Mouse (Mus musculus) cerebellum, postnatal 10 days (tissue): Measurements from ENCODE around the gene Lipe.
A peak's percentile ranks its signal among the peaks of the same experiment; 100 is the strongest.
"Not testable (repeated sequence)": the region's sequence is repeated elsewhere in the genome, so short reads cannot be mapped to it uniquely, and the experiment has no call there.

ENCODE experiments used
- DNase-seq, 2 experiments: peaks; one replicate each; pipeline ENCODE4 v3.0.0; 2021; ENCODE audit warnings: mixed read lengths in 2 of 2

Gene Lipe

DNA sequence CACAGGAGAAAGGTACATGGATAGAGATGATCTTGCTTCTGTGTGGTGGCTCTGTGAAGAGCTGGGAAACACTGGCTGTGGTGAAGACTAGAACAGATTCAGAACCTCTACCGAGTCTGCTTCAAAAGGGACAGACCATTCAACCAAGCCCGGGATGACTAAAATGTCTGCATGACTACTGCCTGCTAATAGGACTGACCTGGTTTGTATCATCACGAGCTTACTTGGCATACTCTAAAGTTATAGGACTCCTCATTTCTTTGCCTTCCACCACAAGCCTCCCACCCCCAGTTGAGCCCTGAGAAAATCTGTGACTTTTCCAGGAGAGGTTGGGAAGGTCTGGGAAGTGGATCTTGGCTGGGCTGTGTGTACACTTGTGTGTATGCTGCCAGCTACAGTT lies 13.4 kb upstream of the Lipe start:
- no peak for DNase-seq

DNA sequence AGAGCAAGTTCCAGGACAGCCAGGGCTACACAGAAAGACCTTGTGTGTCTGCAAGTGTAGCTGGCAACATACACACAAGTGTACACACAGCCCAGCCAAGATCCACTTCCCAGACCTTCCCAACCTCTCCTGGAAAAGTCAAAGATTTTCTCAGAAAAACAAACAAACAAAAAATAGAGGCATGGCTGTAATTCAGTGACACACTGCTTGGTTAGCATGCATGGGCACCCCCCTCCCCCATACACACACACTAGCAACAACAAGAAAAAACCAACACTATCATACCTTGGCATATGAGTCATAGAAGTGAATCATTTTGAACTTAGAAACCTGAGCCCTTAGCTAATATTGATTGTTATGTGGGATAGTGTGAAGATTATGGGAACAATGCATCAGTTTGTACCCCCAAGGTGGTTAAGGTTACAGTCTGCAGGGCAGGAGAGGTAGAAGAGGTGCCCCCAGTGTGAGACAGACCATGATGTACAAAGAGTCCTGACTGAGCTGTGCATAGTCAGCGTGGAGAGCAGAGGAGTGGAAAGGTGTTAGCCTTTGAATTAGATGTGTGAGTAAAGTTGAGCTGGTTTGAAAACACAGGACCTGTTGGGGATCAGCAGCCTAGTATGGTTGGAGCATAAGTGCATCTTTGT lies 12.6 kb upstream of the Lipe start:
- no peak for DNase-seq

DNA sequence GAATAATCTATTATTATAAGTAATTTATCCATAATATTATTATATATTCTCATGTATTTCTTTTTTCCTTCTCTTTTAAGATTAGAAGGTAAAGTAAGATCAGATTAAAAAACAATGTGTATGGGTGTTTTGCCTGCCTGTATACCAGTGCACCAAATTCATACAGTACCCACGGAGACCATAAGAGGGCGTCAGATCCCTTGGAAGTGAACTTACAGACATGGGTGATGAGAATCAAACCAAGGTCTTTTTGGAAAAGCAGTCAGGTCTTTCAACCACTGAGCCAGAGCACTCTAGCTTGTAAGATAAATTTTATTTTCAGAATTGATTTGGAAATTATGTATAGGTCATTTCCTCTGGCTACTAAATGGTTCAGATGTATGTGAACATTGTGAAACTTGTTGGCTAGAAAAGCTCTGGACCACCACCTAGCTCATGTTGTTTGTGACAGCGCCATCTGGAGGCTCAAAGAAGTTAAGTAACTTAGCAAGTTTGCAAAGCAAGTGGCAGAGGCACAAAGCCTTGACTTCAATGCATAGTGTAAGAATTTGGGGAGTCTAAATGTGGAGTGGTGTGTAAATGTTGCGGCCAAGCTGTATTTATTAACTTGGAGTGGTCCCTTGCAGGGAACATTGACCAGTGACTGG lies 10.7 kb upstream of the Lipe start:
- peak; percentile 41 to 55 for DNase-seq

DNA sequence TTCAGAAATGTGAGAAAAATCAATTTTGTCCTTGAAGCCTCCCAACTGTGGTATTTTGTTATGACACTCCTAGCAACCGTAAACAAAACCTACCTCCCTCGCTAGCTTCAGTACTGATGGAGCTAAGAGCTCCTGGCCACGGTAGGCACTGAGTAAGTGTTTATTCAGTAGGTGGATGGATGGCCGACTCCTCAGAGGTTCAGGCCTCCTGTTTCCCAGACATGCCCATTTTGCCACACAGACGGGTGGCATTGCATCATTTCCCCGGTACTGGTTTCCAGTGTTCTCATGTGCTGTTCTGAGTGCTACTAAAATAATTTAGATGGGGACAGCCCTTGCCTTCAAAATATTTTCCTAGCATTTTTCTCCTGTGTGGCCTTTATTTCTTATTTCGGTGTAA lies 8.0 kb upstream of the Lipe start:
- no peak for DNase-seq

DNA sequence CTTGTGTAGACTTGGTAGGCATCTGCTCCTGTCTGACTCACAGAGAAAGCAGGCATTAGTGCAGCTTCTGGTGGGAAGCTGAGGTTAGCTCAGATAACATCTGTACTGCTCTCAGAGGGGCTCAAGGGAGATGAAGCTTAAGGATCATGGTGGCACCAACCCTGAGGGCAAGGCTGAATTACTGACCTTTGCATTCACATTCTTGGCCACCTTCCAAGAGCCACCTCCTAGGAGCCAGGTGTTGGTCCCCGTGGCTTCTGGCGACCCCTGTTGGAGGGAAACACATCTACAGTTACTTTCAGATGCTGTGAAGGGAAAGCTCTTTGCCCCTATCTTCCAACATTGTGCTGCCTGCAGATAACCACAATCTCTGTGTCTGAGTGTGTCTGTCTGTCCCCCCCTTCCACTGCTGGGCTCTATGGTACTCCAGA lies 4.2 kb upstream of the Lipe start:
- peak; percentile 57 to 68 for DNase-seq

DNA sequence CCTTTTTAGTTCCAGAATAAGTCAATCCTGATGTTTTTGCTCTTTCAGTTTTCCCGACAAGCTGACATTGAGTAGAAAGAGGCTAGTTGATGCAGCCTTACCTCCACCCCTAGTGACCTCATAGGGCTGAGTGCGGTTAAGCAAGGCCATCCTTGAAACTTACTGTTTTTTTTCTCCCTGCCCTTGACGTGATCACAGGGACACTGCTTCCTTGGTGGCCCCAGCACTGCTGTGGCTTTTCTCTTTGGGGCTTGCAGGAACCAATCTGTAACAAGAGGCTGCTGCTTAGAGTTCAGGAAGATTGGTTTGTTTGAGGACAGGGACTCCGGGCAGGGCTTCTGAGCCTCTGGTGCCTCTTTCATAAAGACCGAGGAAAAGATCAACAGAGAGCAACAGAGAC lies 3.5 kb upstream of the Lipe start:
- DNase-seq, result no peak

DNA sequence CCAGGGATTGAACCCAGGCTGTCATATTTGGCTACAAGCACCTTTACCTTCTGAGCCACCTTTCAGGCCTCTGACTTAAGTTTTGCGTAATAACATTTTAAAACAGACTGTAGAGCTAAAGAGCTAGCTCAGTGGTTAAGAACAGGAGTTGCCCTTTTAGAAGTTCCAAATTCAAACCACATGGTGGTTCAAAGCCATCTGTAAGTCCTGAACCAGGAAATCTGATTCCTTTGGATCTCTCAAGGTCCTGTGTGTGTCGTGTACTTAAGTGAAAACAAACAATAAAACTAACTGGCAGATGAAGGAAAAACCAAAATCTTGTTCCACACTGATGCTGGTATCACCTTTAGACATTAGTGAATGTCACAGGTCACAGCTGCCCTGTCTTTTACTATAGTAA lies 3.0 kb upstream of the Lipe start:
- no peak for DNase-seq

DNA sequence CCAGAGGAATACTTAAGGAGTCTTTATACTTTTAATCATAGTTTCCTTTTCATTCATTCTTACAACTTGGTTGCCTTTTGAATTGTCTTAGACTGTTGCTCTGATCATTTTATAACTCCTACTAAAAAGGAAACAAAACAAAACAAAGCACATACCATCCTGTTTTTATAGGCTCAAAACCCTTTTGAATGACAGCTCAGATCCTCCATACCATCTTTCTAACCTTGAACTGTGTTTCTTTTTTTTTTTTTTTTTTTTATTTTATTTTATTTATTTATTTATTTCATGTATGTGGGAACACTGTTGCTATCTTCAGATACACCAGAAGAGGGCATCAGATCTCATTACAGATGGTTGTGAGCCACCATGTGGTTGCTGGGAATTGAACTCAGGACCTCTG lies 518 bp upstream of the Lipe start:
- DNase-seq, result not testable (repeated sequence)

DNA sequence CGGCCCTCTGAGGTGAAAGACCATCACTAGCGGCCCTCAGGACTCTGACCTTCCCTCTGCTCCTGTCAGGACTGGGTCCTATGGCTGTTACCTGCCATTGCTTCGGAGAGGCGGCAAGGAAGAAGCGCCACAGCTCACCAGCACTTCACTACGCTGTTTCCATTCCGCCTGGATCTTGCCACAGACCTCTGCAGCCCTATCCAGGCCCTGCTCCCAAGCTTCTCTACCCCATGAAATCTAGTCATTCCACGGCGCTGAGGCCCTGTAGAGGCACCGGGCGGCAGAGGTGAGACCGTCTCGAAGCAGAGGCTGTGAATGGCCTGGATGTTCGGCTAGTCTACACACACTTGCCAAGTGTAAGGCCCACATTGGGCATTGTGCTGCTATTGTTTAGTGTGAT lies 1.9 kb downstream of the Lipe start:
- DNase-seq, result peak in 1 of 2 experiments; percentile 20

DNA sequence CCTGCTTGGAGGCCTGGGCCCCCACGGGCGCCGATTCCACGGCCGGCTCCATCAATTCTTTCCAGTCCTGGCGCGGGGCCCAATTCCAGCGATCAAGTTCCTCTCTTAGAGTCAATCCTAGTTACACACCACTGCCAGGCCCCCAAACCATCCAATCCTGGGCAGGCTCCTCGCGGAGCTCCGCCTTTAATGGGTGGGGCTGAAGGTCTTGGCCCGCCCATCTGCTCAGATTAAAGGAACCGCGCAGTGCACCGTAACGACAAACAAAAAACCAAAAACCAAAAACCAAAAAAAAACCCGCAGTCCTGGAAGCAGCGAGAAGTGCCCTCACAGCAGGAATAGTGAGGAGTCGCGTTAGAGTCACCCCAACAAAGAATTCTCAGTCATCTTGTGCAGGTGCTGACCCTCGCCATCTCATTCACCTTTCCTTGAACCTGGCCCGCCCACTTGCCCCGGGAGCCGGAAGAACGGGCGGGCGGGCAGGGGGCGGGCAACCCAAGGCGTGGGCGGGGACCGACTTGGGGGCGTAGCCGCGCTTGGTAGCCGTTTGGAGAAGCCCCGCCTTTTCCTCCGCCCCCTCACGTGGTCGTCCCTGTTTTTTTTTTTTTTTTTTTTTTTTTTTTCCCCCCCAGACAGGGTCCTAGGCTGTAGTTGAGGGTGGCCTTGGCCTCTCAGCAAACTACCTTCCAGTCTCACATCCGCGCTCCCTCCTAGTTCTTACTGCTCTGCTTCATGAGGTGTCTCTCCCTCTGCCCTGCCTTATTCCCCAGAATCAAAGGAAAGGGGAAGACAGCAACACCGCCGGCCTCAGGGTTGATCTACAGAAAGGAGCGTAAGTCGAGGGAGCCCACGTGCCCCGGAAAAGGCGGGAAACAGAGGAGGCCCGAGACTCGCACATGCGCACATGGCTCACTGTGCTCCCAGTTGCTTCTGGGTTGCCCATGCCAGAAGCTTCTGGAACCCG lies 2.7 kb downstream of the Lipe start:
- peak; percentile 99 to 100 for DNase-seq

DNA sequence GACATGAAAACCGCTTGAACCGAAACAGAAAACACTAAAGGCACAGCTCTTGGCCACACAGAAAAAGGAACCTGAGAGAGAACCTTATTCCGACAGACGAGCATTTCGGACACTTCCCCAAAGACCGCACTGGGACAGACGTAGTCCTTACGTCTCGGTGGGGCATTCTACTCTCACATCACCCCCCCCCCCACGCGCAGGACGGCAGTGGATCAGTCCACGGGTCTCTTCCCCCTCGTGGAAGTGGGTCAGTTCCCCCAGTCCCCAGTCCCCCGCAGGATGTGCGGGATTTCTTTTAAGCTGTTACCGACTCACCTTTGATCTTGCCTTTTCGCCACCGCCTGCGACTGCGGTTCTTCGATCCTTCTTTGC lies 3.3 kb downstream of the Lipe start:
- DNase-seq, result no peak

DNA sequence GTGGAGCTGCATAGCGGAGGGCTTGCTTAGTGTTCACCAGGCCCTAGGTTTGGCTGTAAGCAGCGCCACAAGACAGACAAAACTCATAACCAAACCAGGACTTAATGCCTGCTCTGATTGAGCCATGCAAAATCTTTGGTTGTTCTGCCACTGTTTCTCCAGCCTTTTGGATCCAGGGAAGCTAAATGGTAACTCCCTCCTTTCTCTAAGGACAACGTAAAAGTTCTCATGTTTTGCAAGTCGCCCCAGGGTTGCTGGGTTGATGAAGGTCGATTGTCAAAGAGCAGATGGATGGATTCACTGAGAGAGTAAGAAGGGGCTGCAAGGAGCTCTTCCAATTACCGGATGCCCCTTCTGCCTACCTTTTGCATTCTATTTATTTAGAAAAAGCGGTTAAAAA lies 3.8 kb downstream of the Lipe start:
- DNase-seq, result peak in 1 of 2 experiments; percentile 33

DNA sequence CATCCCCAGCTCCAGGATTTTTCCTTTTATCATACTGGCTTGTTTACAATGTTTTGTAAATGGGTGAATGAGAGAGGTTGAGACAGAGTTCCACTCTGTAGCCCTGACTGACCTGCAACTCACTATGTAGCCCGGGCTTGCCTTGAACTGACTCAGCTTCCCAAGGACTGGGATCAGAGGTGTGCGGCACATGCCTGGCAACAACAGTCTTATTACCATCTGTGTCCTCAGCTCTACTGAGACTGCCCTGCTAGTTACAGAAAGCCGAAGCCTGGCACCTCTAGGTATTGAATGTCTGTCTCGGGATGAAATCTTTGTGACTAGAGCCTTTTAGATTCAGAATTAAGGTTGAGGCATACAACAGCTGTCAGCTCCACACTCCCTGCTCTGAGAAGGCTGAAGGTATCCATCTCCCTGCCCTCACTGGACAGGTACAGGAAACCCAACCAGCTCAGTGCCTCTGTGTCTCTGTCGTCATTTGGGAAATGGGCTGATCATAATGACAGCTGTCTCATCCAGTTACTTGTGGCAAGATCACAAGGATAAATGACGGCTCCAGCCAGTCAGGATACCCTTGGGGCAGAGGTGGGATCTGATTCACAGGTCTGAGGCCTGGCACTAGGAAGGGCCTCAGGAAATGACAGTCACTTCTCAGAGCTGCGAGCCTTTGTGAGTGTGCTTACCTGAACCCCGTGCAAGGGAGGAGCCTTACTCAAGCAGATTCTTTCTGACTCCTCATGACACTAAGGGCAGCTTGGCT lies 4.9 kb downstream of the Lipe start:
- peak in 1 of 2 experiments; percentile 33 for DNase-seq

DNA sequence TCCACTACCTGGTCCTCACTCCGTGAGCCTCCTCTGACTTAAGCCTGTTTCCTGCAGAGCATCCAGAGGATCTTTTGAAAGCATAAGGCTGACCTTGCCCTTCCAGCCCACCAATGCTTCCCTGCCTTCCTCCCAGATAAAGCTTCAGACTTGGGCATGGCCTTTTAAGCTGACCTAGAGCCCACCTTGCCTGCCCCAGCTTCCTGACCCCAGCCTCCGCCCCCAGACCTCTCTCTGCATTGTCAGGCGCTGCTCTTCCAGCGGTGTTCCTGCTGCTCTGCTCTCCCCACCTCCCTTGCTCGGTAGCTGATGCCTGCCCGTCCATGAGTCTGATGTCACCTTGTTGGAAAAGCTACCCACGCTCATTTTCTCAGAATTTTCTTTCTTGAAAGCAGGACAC lies 5.7 kb downstream of the Lipe start:
- DNase-seq, result peak in 1 of 2 experiments; percentile 14

DNA sequence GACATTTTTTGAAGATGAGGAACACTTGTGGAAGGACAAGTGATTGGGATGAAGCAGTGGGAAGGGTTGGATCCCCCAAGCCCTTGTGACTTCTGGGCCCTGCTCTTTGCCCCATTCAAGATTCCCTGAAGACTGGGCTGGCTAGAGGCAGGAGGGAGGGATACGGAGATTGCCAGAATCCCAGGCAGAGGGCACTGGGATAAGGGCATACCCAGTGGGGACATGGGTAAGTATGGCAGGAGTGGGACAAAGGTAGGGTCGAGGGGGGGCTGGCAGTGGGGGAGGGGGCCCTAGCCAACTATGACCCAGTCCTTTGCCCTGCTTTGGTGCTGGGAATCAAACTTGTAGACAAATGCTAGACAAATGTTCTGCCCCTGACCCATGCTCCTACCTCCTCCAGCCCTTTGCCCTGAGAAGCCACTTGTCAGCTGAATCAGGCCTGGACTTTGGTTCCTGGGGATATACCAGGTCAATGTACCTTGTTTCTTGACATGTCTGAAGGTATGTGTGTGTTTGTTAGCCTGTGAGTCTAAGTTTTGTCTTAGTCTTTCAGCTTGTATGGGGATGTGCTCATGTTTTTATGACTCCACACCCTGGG lies 6.6 kb downstream of the Lipe start:
- no peak for DNase-seq

DNA sequence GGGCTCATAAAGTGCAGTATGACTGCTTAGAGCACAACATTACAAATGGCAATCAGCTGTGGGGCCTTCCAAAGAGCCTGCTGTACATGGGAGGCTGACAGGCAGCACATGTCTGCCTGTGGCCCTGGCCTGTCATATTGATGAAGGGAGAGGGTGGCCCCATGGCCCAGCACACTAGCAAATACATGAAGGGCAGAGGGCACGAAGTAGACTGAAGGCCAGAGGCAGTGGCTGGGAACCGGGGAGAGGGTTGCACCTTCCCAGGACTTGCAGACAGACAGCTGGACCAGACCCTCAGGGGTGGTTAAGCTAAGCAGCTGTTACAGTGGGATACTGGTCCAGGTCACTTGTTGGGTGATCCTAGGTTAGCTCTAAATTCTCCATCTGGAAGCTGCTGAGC lies 7.5 kb downstream of the Lipe start:
- no peak for DNase-seq

DNA sequence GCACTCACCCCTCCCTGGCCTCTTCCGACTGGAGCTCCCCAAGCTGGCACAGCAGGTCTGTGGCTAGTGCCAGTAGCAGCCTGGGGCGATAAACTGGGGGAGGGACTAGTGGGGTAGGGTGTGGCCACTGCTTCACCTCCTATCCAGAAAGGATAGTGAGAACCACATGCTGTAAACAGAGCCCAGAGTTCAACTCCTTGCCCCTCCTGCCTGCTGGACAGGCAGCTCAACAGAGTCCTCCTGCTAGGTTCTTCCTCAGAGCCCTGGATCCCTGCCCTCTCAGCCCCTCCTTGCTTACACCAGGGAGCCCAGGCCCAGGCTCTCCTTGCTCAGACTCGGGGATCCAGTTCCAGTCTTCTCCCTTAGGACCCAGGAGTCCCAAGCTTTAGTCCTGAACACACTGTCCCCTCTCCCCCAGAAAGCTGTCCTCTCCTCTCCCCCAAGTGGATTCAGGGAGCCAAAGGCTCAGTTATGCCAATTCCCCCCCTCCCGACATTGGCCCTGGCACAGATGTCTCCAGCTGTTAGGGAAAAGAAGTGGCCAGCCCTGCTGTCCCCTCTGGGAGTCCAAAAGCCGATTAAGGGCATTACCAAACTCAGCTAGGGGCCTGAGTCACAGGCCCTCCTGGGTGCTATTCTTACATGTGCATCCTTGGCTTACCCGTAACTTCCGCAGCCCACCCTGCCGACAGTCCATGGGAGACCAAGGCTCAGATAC lies 8.3 kb downstream of the Lipe start:
- DNase-seq, result peak in 1 of 2 experiments; percentile 56

DNA sequence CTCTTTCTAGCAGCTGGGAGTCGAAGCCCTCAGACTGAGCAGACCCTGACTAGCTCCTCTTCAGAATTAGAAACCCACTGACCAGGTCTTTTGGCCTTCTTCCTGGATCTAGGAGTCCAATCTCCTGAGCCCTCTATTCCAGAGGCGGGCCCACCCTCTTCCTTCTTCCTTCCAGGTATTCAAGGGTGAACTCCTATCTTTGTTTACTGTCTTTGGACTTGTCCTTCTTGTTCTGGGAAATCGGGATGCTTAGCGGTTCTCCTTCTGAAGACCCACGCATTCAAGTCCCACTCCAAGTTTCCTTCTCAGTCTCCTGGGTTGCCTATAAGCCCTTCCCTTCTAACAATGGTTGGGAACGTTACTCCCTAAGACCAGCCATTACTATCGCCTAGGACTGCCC lies 9.6 kb downstream of the Lipe start:
- DNase-seq, result no peak

DNA sequence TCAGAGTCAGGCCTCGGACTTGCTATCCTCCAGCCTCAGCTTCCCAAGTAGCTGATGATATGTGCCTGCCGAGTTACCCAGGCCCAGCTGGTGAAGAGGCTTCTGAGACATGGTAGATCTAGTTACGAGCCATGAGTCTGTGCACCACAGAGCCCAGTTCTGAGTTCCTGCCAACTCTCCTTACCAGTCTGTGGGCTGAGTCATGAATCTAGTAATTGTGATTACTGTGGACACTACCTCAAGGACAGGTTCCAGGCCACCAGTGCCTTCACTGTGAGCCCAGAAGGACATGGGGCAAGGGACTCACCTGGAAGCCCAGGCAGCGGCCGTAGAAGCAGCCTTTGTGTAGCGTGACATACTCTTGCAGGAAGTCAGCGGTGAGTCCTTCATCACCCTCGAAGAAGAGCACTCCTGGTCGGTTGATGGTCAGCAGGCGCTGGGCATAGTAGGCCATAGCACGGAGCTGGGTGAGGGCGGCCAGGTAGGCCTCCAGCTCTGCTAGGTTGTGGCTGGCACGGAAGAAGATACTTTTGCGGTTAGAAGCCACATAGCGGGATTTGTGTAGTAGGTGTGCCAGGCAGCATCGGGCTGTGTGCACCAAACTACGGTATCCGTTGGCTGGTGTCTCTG lies 10.6 kb downstream of the Lipe start:
- no peak for DNase-seq

DNA sequence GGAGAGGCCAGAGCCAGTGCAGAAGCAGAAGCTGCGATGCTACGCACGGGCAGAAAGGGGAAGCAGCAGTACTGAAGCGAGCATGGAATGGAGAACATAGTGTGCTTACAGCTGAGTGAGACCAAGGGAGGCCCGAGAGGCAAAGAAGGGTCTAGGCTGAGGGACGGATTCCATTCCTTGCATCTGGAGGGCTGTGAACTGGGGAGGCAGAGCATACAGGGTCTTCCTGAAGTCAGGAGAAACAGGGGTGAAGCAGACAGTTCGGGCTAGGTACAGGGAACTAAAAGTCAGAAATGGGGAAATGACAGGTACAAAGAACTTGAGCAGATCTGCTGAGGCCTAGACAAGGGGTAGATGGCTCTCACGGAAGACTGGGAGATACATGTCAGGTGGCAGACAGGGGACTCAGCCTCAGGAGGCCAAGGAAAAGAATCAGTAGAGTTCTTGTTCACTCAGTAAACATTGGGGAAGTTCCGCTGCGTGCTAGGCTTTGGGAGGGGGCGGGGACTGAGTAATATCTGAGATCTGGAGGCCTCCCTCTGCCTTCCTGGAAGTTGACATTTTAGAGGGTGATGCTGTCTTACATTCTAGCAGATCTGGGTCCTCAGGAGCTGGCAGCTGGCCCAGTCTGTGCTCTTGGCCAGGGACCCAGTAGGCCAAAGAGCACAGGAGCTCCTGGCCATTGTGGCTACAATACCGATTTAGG lies 12.5 kb downstream of the Lipe start:
- DNase-seq, result peak; percentile 89 to 90

DNA sequence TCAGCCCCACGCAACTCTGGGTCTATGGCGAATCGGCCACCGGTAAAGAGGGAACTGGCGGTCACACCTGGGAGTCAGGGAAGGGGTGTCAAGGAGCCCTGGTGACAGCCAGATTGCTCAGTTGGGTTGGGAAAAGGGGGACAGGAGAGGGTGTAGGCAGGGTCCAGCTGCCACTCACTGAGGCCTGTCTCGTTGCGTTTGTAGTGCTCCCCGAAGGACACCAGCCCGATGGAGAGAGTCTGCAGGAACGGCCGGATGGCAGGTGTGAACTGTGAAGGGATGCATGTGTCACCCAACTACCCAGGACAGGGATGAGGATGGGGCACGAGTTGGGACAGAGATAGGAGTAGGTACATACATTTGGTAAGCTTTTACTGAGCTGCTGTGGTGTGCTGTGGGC lies 13.3 kb downstream of the Lipe start:
- DNase-seq, result no peak
